Mouse (Mus musculus) layer of hippocampus, adult 9-10 months (tissue): ENCODE measurements at regions not wholly inside any gene's neighbourhood (a gene's known extent, or its start where the extent isn't known, plus 50 kb on each side); places are given as distances from the start of the nearest gene placed in this dataset.
A peak's percentile ranks its signal among the peaks of the same experiment; 100 is the strongest.

Source experiments
- DNase-seq: peaks from one replicate; pipeline ENCODE4 v3.0.0; 2022; ENCODE audit warnings: low spot score

- DNase-seq = no peak
Measured at GRCm38 (mm10) chr11:41533009-41533408, 467.6 kb downstream of the Gabrg2 start.

- peak; percentile 3 for DNase-seq
Measured at GRCm38 (mm10) chr11:41531971-41532896, 468.4 kb downstream of the Gabrg2 start.

GRCm38 (mm10) chr11:41524979-41525378, 475.7 kb downstream of the Gabrg2 start:
- no peak for DNase-seq

- no peak for DNase-seq
Measured at GRCm38 (mm10) chr11:41493277-41493676, 507.4 kb downstream of the Gabrg2 start.

- DNase-seq = peak; percentile 69
Measured at GRCm38 (mm10) chr11:41491966-41492365, 508.7 kb downstream of the Gabrg2 start.

- DNase-seq = peak; percentile 36
Measured at GRCm38 (mm10) chr11:41491279-41491678, 509.4 kb downstream of the Gabrg2 start.

GRCm38 (mm10) chr11:41483881-41484280, 516.8 kb downstream of the Gabrg2 start:
- DNase-seq = no peak

GRCm38 (mm10) chr11:41470938-41471633, 529.6 kb downstream of the Gabrg2 start:
- no peak for DNase-seq

GRCm38 (mm10) chr11:41467330-41467729, 533.3 kb downstream of the Gabrg2 start:
- DNase-seq = no peak

GRCm38 (mm10) chr11:41433846-41434245, 566.8 kb downstream of the Gabrg2 start:
- DNase-seq = peak; percentile 25

GRCm38 (mm10) chr11:41425592-41425991, 575.1 kb downstream of the Gabrg2 start:
- DNase-seq = no peak
